Mouse (Mus musculus) fibroblast of lung, adult 2 months (primary cell): Measurements from ENCODE around the gene Ppm1e.

Source experiments
- DNase-seq: peaks from one replicate; pipeline ENCODE4 v3.0.0-alpha.2; 2011; ENCODE audit warnings: low read depth

Gene Ppm1e

GRCm38 (mm10) chr11:87358331-87359261, at the start of gene Ppm1e:
TSS of gene Ppm1e (minus strand) at chr11:87359023.
- DNase-seq: peak; percentile 2

GRCm38 (mm10) chr11:87404876-87405275, 46.1 kb upstream of the Ppm1e start, which contains the start of the genes Rad51c and Tex14:
TSS of gene Rad51c (minus strand) at chr11:87404954.
TSS of gene Tex14 (plus strand) at chr11:87405065.
- no peak for DNase-seq

- DNase-seq: peak; percentile 91
Measured at GRCm38 (mm10) chr11:87404111-87404853, 45.5 kb upstream of the Ppm1e start.

- DNase-seq: no peak
Measured at GRCm38 (mm10) chr11:87398402-87398801, 39.6 kb upstream of the Ppm1e start.

DNA sequence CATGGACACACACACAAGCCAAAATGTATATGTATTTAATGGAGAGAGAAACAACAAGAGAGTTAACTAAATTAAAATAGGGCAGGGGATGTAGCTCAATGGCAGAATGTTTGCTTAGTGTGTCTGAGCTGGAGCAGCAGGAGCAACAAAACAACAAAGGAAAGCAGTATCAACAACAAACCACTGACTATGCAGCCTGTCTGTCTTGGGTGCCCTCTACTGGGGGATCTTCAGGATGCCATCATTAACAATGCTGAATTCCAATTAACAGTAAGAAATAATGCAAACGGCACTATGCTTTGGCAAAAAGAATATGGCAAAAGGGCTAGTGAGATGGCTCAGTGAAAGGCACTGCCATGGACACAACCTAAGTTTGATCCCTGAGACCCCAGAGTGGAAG, 35.0 kb upstream of the Ppm1e start:
- DNase-seq: peak; percentile 17

DNA sequence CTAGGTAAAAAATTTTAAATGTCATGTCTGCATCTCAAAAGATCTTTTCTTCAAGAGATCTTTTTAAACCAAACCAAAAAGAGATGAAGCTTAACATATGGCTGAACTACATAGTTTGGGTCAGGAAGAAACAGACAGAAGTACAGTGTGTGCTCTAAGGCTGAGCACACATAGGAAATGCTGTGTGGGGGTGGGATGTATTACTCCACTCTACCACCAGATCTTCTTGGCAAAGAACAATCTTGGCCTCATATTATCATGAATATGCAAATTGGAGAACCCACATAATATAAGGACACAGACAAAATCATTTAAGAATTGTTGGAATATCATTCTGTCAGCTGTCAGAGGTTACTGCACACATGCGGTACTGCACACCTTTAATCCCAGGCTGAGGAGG, 26.9 kb upstream of the Ppm1e start:
- no peak for DNase-seq

DNA sequence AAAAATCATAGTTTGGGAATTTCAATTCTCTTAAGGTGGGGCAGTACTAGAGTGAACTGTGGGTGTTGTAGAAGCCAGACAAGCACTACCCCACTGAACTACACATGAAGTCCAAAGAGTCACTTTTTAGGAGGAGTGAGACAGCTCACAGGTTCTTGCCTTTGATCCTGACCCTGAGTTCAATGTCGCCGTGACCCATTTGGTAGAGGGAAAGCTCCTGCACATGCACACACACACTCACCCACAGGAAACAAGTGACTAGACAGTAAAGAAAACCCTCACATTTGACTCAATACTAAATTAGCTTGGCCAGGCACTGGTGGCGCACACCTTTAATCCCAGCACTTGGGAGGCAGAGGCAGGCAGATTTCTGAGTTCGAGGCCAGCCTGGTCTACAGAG, 25.7 kb upstream of the Ppm1e start:
- DNase-seq: no peak

DNA sequence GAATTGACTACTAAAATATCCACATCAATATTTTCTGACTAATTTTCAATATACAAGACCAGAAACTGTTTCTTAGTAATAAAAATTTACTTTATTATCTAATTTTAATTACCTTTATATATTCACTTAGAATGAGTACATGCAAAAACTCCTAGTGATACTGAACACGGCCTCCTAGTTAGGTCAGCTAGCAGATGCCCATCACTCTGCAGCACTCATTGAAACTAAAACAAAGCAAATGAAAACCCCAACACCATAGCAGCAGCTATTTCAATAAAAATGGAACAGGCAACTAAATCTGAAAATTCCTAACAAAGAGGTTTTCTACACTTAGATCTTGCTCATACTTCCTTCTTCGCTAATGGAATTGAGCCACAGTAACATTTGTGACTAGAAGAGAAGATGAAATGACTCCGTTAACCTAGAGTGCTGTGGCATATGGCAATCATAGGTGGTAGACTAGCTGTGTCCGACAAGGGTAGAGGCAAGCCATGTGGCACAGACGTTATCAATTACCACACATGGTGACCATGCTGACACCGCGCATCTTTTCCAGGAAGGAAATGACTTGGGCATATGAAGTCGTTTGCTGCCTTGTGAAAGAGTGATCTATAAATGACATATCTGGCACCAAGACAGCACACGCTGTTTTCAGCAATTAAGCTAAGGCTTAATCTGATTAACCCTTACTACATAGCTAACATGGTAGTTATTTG, 9.2 kb upstream of the Ppm1e start:
- DNase-seq: no peak

- no peak for DNase-seq
Measured at GRCm38 (mm10) chr11:87367061-87367460, 8.2 kb upstream of the Ppm1e start.

GRCm38 (mm10) chr11:87365120-87365519, 6.3 kb upstream of the Ppm1e start:
- DNase-seq: no peak

DNA sequence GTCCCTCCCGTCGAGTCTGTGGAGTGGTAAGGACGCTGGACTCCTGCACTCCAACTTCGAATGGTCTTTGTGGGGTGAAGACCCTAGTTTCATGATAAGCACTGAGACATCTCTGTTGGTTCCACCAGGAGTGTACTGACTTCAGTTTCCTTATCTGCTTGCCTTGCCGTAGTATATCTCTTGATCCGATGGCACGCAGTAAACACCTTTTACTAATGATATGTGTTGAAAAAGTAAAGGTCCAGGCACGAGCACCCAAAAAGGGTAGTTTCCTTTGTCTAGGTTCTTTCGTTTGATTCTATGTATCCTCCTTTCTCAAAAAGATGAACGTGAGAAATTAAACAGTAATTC, 414 bp upstream of the Ppm1e start:
- DNase-seq: no peak

GRCm38 (mm10) chr11:87357317-87358300, 1.2 kb downstream of the Ppm1e start:
- no peak for DNase-seq

DNA sequence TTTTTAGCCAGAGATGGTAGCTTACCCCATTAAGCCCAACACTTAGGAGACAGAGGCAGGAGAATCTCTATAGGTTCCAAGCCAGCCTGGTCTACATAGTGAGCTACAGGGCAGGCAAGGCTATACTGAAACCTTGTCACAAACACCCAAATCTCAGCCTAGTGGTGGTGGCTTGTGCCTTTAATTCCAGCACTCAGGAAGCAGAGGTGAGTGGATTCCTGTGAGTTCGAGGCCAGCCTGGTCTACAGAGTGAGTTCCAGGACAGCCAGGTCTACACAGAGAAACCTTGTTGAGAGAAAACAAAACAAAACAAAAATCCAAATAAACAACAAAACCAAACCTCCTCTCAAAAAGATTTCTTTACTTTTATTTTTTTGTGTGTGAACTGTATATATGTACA, 4.0 kb downstream of the Ppm1e start:
- DNase-seq: no peak

DNA sequence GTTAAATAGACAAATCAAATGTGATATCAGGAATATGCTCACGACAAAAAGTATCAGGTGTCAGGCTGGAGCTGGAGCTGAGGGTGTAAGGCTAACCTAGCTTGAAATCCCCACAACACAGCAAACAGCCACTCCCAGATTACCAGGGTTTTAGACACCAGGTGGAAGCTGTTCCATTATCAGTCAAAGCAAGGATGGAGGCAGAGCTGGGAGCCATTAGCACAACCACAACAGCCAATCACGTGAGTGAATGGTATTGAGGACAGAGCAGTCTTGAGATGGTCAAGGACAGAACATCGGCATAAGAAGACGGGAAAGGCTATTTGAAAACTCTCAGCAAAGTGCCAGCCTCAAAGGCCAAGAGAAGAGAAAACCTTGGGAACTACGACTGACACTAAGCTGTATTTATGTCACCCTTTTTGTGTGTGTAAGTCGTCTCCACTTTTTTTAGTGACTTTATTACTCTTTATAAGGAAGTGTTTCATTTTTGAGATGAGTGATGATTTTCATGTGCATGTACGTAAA, 5.1 kb downstream of the Ppm1e start:
- DNase-seq: no peak

DNA sequence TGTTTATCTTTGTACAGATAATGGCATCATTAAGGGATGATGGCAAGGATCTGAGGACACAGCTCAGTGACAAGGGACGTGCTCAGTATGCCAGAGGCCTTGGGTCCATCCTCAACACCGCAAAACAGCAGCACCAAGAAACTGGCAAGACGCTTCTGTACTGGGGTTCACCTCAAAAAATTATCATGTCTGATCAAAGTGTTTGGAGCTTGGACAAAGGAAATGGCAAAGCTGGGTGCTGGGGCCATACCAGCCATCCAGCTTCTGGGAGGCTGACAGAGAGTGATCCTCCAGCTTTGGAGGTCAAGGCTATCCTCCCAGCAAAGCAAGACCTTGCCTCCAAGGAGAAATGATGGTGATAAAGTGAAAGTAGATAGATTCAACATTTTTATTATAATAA, 32.4 kb downstream of the Ppm1e start:
- DNase-seq: no peak

GRCm38 (mm10) chr11:87322558-87322957, 36.3 kb downstream of the Ppm1e start:
- no peak for DNase-seq

DNA sequence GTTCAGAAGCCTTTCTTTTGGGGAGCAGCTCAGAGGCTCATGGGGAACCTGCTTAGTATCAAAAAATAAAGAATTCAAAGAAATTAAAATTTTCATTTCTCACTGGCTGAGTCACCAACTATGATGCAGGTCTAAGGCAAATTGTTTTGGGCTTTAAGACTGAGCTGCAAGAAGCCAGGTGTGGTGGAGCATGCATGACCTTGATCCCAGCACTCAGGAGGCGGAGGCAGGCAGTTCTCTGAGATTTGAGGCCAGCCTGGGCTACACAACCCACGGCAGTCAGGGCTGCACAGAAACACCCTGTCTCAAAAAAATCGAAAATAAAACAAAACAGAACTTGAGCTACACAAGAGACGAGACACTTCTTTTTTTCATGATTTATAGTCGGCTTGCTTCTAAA, 38.8 kb downstream of the Ppm1e start:
- DNase-seq: no peak

- no peak for DNase-seq
Measured at GRCm38 (mm10) chr11:87318956-87319708, 39.7 kb downstream of the Ppm1e start.

GRCm38 (mm10) chr11:87313533-87313932, 45.3 kb downstream of the Ppm1e start:
- no peak for DNase-seq

DNA sequence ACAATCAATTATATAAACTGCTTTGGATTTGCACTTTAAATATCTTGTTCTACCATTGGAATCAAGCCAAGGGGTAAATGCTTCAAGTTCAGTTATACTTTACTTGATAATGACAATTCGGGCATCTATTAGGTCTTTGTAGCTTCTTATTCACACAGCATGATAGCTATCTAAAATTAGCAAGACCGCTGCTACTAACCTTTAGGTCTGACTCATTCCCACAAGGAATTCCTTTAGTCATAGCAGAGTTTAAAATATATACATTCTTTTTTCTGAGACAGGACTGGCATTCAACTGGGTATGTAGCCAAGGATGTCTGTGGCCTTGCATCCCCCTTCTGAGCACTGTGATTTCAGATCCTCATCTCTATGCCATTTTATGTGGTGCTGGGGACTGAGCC, 48.5 kb downstream of the Ppm1e start:
- no peak for DNase-seq
